Mouse (Mus musculus) bone marrow, adult 2 months (tissue): ENCODE measurements around the gene Mtmr3.

Source experiments
- CTCF ChIP-seq: fragments of 200-500 bp; IDR thresholded peaks from 2 replicates; pipeline ENCODE4 v1.5.1; 2011; ENCODE audit warnings: low read length, control low read depth; ENCODE audit not compliant: control insufficient read depth, insufficient read depth
- POLR2A ChIP-seq: fragments of 200-500 bp; IDR thresholded peaks from 2 replicates; pipeline ENCODE4 v1.6.1; 2011; ENCODE audit warnings: low read depth, mild to moderate bottlenecking, control low read depth, low read length, borderline replicate concordance; ENCODE audit not compliant: control insufficient read depth

DNA sequence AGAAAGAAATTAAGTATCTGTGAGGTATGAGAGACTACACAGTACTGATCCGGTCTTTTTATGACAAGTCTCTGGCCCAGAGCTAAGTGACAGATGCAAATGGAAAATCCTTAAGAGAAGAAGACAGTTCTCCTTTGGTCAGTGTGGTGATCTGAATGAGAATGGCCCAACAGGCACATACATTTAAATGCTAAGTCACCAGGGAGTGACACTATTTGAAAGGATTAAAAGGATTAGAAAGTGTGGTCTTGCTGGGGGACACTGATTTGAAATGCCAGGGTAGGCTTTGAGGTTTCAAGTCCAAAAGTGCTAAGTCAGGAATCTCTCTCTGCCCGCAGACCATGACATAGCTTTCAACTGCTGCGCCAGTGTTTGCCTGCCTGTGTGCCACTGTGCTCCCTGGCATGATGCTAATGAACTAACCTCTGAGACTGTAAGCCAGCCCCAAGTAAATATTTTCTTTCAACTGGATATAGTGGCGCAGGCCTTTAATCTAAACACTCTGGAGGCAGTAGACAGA, 99.6 kb downstream of the Mtmr3 start:
- TF ChIP-seq POLR2A (no peak), CTCF (no peak)
